Mouse (Mus musculus) bone marrow macrophage, adult 2 months (primary cell): ENCODE measurements at regions not wholly inside any gene's neighbourhood (a gene's known extent, or its start where the extent isn't known, plus 50 kb on each side); places are given as distances from the start of the nearest gene placed in this dataset.

Experiments used
- H3K27ac ChIP-seq: 2 replicates; pipeline ENCODE4 v1.5.1; 2012; ENCODE audit warnings: low read depth, low read length; ENCODE audit not compliant: insufficient read depth
- H3K4me1 ChIP-seq: 2 replicates; pipeline ENCODE4 v1.6.1; 2012; ENCODE audit warnings: low read length; ENCODE audit not compliant: control insufficient read depth, insufficient read depth
- H3K4me3 ChIP-seq: 2 replicates; pipeline ENCODE4 v1.5.1; 2012; ENCODE audit warnings: mild to moderate bottlenecking, low read length, moderate library complexity; ENCODE audit not compliant: insufficient read depth
- CTCF ChIP-seq: IDR thresholded peaks from 2 replicates; pipeline ENCODE4 v1.5.1; 2012; ENCODE audit warnings: low read depth, mild to moderate bottlenecking, low read length, moderate library complexity
- POLR2A ChIP-seq: IDR thresholded peaks from 2 replicates; pipeline ENCODE4 v1.6.1; 2012; ENCODE audit warnings: mild to moderate bottlenecking, low read depth, low read length, borderline replicate concordance

DNA sequence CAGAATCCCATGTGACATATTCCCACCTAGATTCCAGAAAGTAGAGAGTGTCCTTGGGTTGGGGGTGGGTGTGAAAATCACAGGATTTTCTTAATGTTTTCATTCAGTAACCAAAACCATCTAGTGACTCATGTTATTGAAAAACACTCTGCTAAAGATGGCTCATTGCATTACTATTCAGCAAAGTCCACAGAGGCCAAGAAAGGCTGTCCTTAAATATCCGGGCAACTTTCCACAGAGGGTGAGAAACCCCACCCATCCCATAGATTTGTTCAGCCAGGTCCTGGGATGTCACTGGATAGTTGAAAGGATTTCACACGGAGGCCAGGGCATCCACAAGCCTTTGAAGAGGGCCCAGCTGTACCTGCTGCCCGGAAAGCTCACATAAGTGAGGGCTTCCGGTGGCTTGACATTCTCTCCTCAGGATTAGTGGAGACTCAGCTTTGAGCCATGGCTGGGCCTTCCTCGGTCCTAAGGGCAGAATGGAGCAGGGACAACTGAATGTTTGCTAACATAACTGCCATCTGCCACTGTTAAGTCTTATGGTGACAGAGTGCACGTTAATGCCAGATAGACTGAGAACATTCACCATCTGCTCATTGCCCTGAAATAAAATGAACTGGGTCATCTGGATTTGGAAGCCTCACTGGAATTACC is 580.7 kb upstream of the Atp2b1 start:
- Histone ChIP-seq H3K4me1 (peaks cover 4% of the 10 kb centered on the region; the same call in 1 of the 2 replicates), H3K4me3 (no peak overlapping the region), H3K27ac (no peak overlapping the region)
- TF ChIP-seq CTCF, result no peak
- TF ChIP-seq POLR2A, result no peak

- H3K4me3 ChIP-seq, result no peak overlapping the region
- H3K27ac ChIP-seq, result no peak overlapping the region
- H3K4me1 ChIP-seq, result no peaks in the 10 kb centered on the region
- TF ChIP-seq CTCF (no peak), POLR2A (no peak)
Measured at GRCm38 (mm10) chr10:98343827-98344226, 570.4 kb upstream of the Atp2b1 start.

- Histone ChIP-seq H3K27ac (no peak overlapping the region), H3K4me1 (no peaks in the 10 kb centered on the region), H3K4me3 (no peak overlapping the region)
- TF ChIP-seq POLR2A (no peak), CTCF (no peak)
Measured at GRCm38 (mm10) chr10:98349466-98349865, 564.7 kb upstream of the Atp2b1 start.

- TF ChIP-seq CTCF (no peak), POLR2A (no peak)
- Histone ChIP-seq H3K4me3 (no peak overlapping the region), H3K27ac (no peak overlapping the region), H3K4me1 (no peaks in the 10 kb centered on the region)
Measured at GRCm38 (mm10) chr10:98350318-98350926, 563.8 kb upstream of the Atp2b1 start.

DNA sequence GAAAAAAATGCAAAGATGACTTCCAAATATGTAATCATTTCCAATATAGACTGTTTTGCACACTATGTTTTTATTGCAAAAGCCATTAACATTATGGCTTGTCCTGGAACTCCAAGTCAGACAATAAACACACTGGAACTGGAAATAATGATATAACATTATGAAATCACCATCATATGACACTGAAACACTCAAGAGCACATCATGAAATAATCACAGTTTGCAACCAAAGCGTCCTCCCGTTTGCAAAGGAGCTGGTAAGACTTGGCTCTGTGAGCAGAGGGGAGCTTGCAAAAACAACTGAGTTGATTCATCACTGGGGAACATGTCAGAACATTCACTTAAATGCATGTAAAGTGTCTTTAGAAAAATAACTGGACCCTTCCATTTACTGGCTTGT is 562.1 kb upstream of the Atp2b1 start:
- H3K4me3 ChIP-seq, result no peak overlapping the region
- TF ChIP-seq POLR2A (no peak), CTCF (no peak)

DNA sequence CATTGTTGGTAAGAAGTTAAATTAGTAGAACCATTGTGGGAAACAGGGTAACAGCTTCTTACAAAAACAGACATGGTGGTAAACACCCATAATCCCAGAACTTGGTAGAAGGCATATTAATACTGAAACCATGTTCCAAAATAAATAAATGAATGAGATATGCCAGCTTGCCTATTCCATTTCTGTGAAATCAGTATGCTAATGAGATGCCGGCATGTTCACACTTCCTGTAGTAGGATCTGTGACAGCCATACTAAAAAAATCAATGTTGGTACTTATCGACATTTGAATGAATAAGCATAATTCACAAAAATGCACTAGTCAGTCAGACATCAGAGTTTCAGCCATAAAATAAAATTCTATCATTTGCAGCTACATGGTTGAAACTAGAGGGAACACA is 559.7 kb upstream of the Atp2b1 start:
- Histone ChIP-seq H3K27ac (no peak overlapping the region), H3K4me1 (no peaks in the 10 kb centered on the region), H3K4me3 (no peak overlapping the region)
- TF ChIP-seq CTCF (no peak), POLR2A (no peak)

More for the DNA sequence above, 562.1 kb upstream of the Atp2b1 start:
- H3K4me1 ChIP-seq, result no peaks in the 10 kb centered on the region
- no peak overlapping the region for H3K27ac ChIP-seq

- no peaks in the 10 kb centered on the region for H3K4me1 ChIP-seq
- no peak overlapping the region for H3K4me3 ChIP-seq
- TF ChIP-seq CTCF (no peak), POLR2A (no peak)
- H3K27ac ChIP-seq, result no peak overlapping the region
Measured at GRCm38 (mm10) chr10:98364604-98365003, 549.6 kb upstream of the Atp2b1 start.

- H3K27ac ChIP-seq, result no peak overlapping the region
- no peak overlapping the region for H3K4me3 ChIP-seq
- no peak for TF ChIP-seq CTCF
- TF ChIP-seq POLR2A, result no peak
- no peaks in the 10 kb centered on the region for H3K4me1 ChIP-seq
Measured at GRCm38 (mm10) chr10:98372561-98372960, 541.6 kb upstream of the Atp2b1 start.

- no peaks in the 10 kb centered on the region for H3K4me1 ChIP-seq
- no peak overlapping the region for H3K4me3 ChIP-seq
- no peak for TF ChIP-seq CTCF
- TF ChIP-seq POLR2A, result no peak
- H3K27ac ChIP-seq, result no peak overlapping the region
Measured at GRCm38 (mm10) chr10:98373314-98373713, 540.9 kb upstream of the Atp2b1 start.

GRCm38 (mm10) chr10:98374684-98375083 is 539.5 kb upstream of the Atp2b1 start:
- TF ChIP-seq POLR2A (no peak), CTCF (no peak)
- no peaks in the 10 kb centered on the region for H3K4me1 ChIP-seq

More at GRCm38 (mm10) chr10:98374684-98375083, 539.5 kb upstream of the Atp2b1 start:
- H3K27ac ChIP-seq, result no peak overlapping the region
- H3K4me3 ChIP-seq, result no peak overlapping the region
